Mouse (Mus musculus) hindbrain, embryonic 11.5 days (tissue): Measurements from ENCODE around the gene Arhgap45. TPM values are rescaled to one million over a fixed set of nuclear protein-coding genes. Genes with fewer than 3 reads are reported as not detected.

Experiments used
- ATAC-seq: fragments of 200-750 bp; cut with Nextera tagmentation; 2 replicates; pipeline ENCODE4 v1.8.0; 2017; ENCODE audit warnings: mild to moderate bottlenecking, moderate TSS enrichment, moderate library complexity; ENCODE audit not compliant: low FRiP score
- DNase-seq: peaks from one replicate; pipeline ENCODE4 v3.0.0-alpha.2; 2015; ENCODE audit warnings: low spot score
- H3K27ac ChIP-seq: fragments of 300-500 bp; sonication (generic); 2 replicates; pipeline ENCODE4 v1.5.1; 2014; ENCODE audit warnings: mild to moderate bottlenecking, low read depth, low read length
- H3K27me3 ChIP-seq: fragments of 300-500 bp; sonication (generic); 2 replicates; pipeline ENCODE4 v1.6.1; 2014; ENCODE audit warnings: mild to moderate bottlenecking, low read length, moderate library complexity, mixed read lengths; ENCODE audit not compliant: control insufficient read depth, insufficient read depth
- H3K36me3 ChIP-seq: fragments of 300-500 bp; sonication (generic); 2 replicates; pipeline ENCODE4 v1.6.1; 2014; ENCODE audit warnings: mild to moderate bottlenecking, low read length, moderate library complexity, mixed read lengths; ENCODE audit not compliant: control insufficient read depth, insufficient read depth
- H3K4me1 ChIP-seq: fragments of 300-500 bp; sonication (generic); replicated peaks from 2 replicates; pipeline ENCODE4 v1.6.1; 2014; ENCODE audit warnings: low read length, mixed read lengths; ENCODE audit not compliant: control insufficient read depth, insufficient read depth
- H3K4me2 ChIP-seq: fragments of 300-500 bp; sonication (generic); replicated peaks from 2 replicates; pipeline ENCODE4 v1.6.1; 2014; ENCODE audit warnings: mild to moderate bottlenecking, low read depth, low read length
- H3K4me3 ChIP-seq: fragments of 300-500 bp; sonication (generic); 2 replicates; pipeline ENCODE4 v1.5.1; 2014; ENCODE audit warnings: low read depth, low read length
- H3K9ac ChIP-seq: fragments of 300-500 bp; sonication (generic); 2 replicates; pipeline ENCODE4 v1.6.1; 2014; ENCODE audit warnings: low read depth, low read length
- H3K9me3 ChIP-seq: fragments of 300-500 bp; sonication (generic); 2 replicates; pipeline ENCODE4 v1.6.1; 2016; ENCODE audit warnings: low read length; ENCODE audit not compliant: control insufficient read depth
- WGBS: fragments of 180-500 bp; shearing (Covaris S2); extraction: QIAGEN DNeasy Blood & Tissue Kit; methylation state at CpG from one replicate; pipeline ENCODE4 v1.1.7; 2014; 5-methylcytosine and 5-hydroxymethylcytosine counted together
- polyA plus RNA-seq: library from polyadenylated mRNA; unstranded; fragments of >200 nt; fragmentation: Nextera tagmentation; extraction: Ambion mirVana; gene quantifications from 2 replicates; pipeline ENCODE4 v1.2.1, GENCODE M21; 2014

Arhgap45 gene
- polyA plus RNA-seq, 1 experiment from 2014 or later = 4.1 TPM

DNA sequence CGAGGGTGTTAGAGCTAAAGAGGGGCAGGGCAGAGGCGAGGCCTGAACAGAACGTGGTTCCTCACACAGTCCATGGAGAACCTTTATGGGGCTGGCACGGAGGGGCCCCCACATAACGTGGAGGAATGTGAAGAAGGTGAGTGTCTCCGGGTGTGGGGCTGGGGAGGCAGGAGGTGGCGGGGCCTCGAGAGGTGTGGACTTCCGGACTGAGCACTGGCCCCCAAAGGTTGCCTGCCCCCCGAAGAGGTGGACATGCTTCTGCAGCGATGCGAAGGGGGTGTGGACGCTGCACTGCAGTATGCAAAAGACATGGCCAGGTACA lies 4.8 kb downstream of the Arhgap45 start:
- 94% methylated on average over 13 of the region's 13 CpGs for WGBS
- Histone ChIP-seq H3K4me2 (no peak overlapping the region), H3K4me3 (no peak overlapping the region), H3K27me3 (peaks cover 10% of the 10 kb centered on the region), H3K9ac (no peak overlapping the region), H3K36me3 (no peaks in the 10 kb centered on the region), H3K4me1 (peaks cover 10% of the 10 kb centered on the region; the same call in 1 of the 2 replicates), H3K27ac (no peak overlapping the region), H3K9me3 (no peaks in the 10 kb centered on the region)
- DNase-seq (no peak), ATAC-seq (no peak)

DNA sequence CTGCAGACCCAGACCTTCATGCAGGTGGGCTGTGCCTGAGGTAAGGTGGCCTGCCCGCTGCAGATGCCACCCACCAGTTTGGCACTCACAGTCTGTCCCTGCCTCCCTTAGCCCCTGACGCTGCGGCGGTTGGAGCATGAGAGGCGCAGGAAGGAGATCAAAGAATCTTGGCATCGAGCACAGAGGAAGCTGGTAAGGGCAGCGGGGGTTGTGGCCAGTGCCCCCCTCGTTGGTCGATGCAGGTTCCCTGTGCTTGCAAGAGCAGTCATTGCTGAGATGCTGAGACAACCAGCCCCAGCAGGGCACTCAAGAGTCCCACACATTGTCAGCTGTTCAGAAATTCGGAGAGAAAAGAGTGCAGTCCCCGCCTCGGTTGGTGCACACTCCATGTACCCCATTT lies 5.7 kb downstream of the Arhgap45 start:
- no peak overlapping the region for H3K4me2 ChIP-seq
- H3K27ac ChIP-seq = no peak overlapping the region
- H3K9ac ChIP-seq = no peak overlapping the region
- H3K27me3 ChIP-seq = peaks cover 10% of the 10 kb centered on the region
- no peak for ATAC-seq
- WGBS = 92% methylated on average over 12 of the region's 12 CpGs
- H3K36me3 ChIP-seq = no peaks in the 10 kb centered on the region
- H3K4me3 ChIP-seq = no peak overlapping the region
- DNase-seq = no peak
- H3K4me1 ChIP-seq = peaks cover 10% of the 10 kb centered on the region; the same call in 1 of the 2 replicates
- no peaks in the 10 kb centered on the region for H3K9me3 ChIP-seq

DNA sequence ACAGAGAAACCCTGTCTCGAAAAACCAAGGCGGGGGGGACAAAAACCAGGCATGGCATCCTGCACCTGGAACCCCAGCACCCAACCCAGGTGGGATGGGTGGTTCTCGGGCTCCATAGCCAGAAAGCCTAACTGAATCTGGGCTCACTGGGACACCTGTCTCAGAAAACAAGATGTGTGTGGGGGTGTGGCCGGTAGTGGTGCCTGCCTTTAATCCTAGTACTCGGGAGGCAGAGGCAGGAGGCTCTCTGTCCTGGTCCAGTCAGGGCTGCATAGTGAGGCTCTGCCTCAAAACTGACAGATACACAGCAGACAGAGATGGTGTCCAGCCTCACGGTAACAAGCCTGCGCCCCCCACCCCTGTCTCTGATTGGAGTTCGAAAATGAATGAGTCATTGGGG lies 6.4 kb downstream of the Arhgap45 start:
- peaks cover 10% of the 10 kb centered on the region; the same call in 1 of the 2 replicates for H3K4me1 ChIP-seq
- ATAC-seq = no peak
- no peak overlapping the region for H3K9ac ChIP-seq
- no peak for DNase-seq
- H3K27me3 ChIP-seq = peaks cover 10% of the 10 kb centered on the region
- H3K4me3 ChIP-seq = no peak overlapping the region
- no peaks in the 10 kb centered on the region for H3K36me3 ChIP-seq
- no peaks in the 10 kb centered on the region for H3K9me3 ChIP-seq
- WGBS = 92% methylated on average over 8 of the region's 8 CpGs
- no peak overlapping the region for H3K4me2 ChIP-seq
- H3K27ac ChIP-seq = no peak overlapping the region

DNA sequence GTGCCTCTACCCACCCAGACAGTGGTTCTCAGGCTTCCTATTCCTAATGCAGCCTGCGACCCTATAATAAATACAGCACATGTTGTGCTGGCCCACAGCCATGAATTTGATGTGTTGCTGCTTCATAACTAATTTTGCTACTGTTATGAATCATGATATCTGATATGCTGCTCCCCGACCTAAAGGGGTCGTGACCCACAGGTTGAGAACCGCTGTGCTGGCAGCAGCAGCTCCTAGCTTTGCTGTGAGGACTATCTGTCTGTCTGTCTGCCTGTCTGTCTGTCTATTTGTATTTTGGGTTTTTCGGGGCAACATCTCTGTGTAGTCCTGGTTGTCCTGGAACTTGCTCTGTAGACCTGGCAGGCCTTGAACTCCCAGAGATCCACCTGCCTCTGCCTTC lies 7.3 kb downstream of the Arhgap45 start:
- Histone ChIP-seq H3K4me2 (no peak overlapping the region), H3K27me3 (peaks cover 9% of the 10 kb centered on the region), H3K27ac (no peak overlapping the region), H3K4me3 (no peak overlapping the region), H3K36me3 (no peaks in the 10 kb centered on the region), H3K9ac (no peak overlapping the region), H3K9me3 (no peaks in the 10 kb centered on the region), H3K4me1 (peaks cover 10% of the 10 kb centered on the region; the same call in 1 of the 2 replicates)
- ATAC-seq = no peak
- 89% methylated on average over 5 of the region's 5 CpGs for WGBS
- no peak for DNase-seq

DNA sequence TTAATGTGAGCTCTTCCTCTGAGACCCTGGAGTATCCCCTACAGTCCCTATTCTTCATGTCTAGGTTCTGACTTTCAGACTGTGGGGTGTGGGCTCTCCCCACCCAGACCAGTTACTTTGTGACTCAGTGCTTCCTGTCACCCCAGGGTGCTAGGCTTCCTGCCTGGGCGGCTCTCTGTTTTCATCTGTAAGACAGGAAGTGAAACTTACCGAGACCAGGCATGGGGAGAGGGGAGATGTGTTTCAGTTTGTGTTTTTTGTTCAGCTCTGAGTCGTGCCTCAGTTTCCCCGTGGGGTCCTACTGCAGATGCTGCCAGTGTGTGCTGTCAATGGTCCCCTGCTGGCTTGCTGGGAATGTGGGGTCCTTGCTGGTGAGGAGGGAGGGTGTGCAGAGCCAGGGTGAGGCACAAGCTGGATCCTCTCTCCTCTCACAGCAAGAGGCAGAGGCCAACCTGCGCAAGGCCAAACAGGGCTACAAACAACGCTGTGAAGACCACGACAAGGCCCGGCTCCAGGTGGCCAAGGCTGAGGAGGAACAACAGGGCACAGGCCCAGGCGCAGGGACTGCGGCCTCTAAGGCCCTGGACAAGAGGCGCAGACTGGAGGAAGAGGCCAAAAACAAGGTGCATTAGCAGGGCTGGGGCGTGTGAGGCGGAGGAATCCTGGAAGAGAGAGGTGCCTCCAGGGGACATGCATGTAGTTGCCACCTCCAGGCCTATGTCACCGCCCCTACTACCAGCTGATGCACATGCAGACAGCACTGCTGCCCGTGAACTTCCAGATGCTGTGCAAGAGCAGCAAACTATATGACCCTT lies 8.0 kb downstream of the Arhgap45 start:
- no peak overlapping the region for H3K9ac ChIP-seq
- peaks cover 2% of the 10 kb centered on the region for H3K27me3 ChIP-seq
- H3K36me3 ChIP-seq = no peaks in the 10 kb centered on the region
- 76% methylated on average over 15 of the region's 15 CpGs for WGBS
- H3K4me2 ChIP-seq = no peak overlapping the region
- no peaks in the 10 kb centered on the region for H3K9me3 ChIP-seq
- no peak overlapping the region for H3K4me3 ChIP-seq
- ATAC-seq = no peak
- H3K27ac ChIP-seq = no peak overlapping the region
- peaks cover 4% of the 10 kb centered on the region; the same call in 1 of the 2 replicates for H3K4me1 ChIP-seq
- no peak for DNase-seq

DNA sequence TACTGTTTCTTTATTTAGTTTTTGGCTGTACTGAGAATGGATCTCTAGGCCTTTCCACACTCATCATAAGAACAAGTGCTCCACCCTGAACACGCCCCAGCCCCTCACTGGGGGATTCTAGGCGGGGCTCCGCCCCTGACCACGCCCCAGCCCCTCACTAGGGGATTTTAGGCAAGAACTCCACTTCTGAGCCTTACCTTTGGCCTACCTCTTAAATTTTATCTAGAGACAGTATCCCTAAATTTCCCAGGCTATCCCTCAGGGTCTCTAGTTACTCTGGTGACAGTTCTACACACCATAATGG lies 8.5 kb downstream of the Arhgap45 start:
- Histone ChIP-seq H3K9me3 (no peaks in the 10 kb centered on the region), H3K4me2 (no peak overlapping the region), H3K27ac (no peak overlapping the region), H3K36me3 (no peaks in the 10 kb centered on the region), H3K9ac (no peak overlapping the region), H3K27me3 (0 out of 2 replicates have a peak, but pooled peaks cover 2% of the 10 kb centered on the region), H3K4me3 (no peak overlapping the region), H3K4me1 (no peaks in the 10 kb centered on the region)
- DNase-seq = no peak
- WGBS = 52% methylated on average over 4 of the region's 4 CpGs
- no peak for ATAC-seq

DNA sequence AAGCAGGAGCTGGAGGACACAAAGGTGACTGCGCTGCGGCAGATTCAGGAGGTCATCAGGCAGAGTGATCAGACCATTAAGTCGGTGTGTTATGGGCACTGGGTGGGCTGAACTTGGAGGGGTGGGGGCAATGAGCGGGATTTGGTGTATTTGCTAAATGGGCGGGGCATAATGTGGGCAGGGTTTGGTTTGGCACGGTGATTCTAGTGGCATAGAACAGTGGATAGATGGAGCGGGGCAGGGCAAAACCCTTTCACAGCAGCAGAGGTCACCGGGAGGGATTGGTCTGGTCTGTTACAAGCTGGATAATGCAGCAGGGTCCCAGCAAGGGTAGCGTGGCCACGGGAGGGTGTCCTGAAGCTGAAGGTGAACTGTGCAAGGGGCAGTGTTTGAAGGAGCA lies 9.0 kb downstream of the Arhgap45 start:
- DNase-seq = no peak
- no peak overlapping the region for H3K9ac ChIP-seq
- H3K27me3 ChIP-seq = 0 out of 2 replicates have a peak, but pooled peaks cover 2% of the 10 kb centered on the region
- H3K4me2 ChIP-seq = no peak overlapping the region
- H3K27ac ChIP-seq = no peak overlapping the region
- H3K4me1 ChIP-seq = no peaks in the 10 kb centered on the region
- no peak overlapping the region for H3K4me3 ChIP-seq
- WGBS = 75% methylated on average over 10 of the region's 10 CpGs
- H3K36me3 ChIP-seq = no peaks in the 10 kb centered on the region
- no peaks in the 10 kb centered on the region for H3K9me3 ChIP-seq
- no peak for ATAC-seq

DNA sequence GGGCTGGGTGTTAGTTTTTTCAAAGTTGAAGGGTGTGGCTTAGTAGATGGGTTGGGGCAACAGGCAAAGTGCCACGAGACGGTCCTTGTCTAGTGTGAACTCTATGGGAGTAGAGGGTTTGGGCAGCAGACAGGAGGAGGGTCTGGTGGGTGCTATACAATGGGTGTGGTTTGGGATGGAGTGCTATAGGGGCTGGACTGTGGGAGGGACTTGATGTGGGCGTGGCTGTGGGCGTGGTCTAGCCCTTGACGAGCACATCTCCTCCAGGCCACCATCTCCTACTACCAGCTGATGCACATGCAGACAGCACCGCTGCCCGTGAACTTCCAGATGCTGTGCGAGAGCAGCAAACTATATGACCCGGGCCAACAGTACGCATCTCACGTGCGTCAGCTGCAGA lies 9.4 kb downstream of the Arhgap45 start:
- WGBS = 61% methylated on average over 12 of the region's 12 CpGs
- DNase-seq (peak; percentile 52), ATAC-seq (peak; percentile 49; the same call in 1 of the 2 replicates)
- H3K27ac ChIP-seq = no peak overlapping the region
- no peak overlapping the region for H3K4me2 ChIP-seq
- H3K4me1 ChIP-seq = no peaks in the 10 kb centered on the region
- H3K9me3 ChIP-seq = no peaks in the 10 kb centered on the region
- no peaks in the 10 kb centered on the region for H3K36me3 ChIP-seq
- no peak overlapping the region for H3K4me3 ChIP-seq
- no peak overlapping the region for H3K9ac ChIP-seq
- no peaks in the 10 kb centered on the region for H3K27me3 ChIP-seq
